9 mouse cellular contexts compared by ENCODE assay signal in the genomic region with DNA sequence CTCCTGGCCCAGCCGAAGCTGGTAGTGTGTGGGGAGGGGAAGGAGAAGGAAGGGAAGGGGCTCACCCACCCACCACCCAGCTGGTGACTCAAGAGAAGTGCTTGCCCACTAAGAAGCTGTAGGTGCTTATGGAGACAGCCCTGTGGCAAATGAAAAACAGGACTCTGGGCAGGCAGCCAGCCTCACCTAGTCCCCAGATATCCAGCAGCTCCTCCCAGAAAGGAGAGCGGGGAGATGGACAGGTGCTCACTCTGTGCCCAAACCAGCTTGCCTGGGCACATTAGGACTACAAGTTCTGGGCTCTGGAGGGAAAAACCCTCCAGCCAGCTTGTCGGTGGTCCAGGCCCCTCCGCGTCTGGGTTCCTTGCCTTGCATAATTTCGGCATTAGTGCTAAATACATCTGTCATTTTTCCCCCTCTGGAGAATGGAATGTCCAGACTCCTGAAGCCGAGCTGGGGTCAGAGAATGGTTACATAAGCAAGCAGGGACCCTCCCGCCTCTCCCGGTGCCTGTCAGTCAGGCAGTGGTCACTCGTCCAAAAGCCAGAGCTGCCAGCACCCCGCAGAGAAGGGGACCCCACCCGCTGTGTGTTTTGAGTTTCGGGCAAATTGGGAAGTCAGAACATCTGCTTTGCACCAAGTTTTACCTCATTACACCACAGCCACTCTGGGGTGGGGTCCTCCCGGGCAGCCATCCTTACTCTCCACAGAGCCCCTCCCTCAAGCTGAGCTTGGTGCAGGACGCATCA. TPM values are rescaled to one million over a fixed set of nuclear protein-coding genes. Genes with fewer than 3 reads are reported as not detected.
DNase-seq lines count a peak whose midpoint lies in the region; ATAC-seq lines count a peak whose summit lies in the region.
"Had no signal": no experiment of that assay in that cellular context is flagged by ENCODE, and none has a peak within 500 bp of the region (broad histone marks: within the 10 kb centered on the region; RNA-seq: fewer than 3 reads in every experiment).

No protein-coding gene starts in this region.

- DNase-seq in liver, embryonic 11.5 days (ENCODE audit: low spot score) = no peak
- DNase-seq in heart, postnatal 25 days (ENCODE audit: low spot score) = peak; percentile 60
- DNase-seq in lung, postnatal 14 days = peak; percentile 63
- no peak for DNase-seq in right cerebral cortex, adult 18-20 months
- no peak for DNase-seq in c-Kit-positive CD71-positive TER-119-positive erythroid progenitor cells, embryonic 14.5 days (ENCODE audit: low spot score)
- DNase-seq in left cerebral cortex, adult 11 months (ENCODE audit: low spot score) = no peak

- peaks cover 29% of the 10 kb centered on the region for H3K4me1 ChIP-seq in liver, embryonic 12.5 days
- peaks cover 7% of the 10 kb centered on the region for H3K4me1 ChIP-seq in liver, embryonic 11.5 days (replicated peaks; ENCODE audit: control insufficient read depth, insufficient read depth, low read length)

- H3K4me2 ChIP-seq in liver, embryonic 12.5 days = peak overlapping the region; percentile 10; the same call in 1 of the 2 replicates
- H3K4me2 ChIP-seq in liver, embryonic 11.5 days = no peak overlapping the region
- H3K4me2 ChIP-seq: neural tube, embryonic 13.5 days had no signal

- H3K4me3 ChIP-seq in liver, embryonic 12.5 days = no peak overlapping the region
- no peak overlapping the region for H3K4me3 ChIP-seq in liver, embryonic 11.5 days (ENCODE audit: low read depth, low read length)
- H3K4me3 ChIP-seq: neural tube, embryonic 13.5 days had no signal

- intact Hi-C loops in heart, postnatal 25 days (cut with DNase I) = no loop called here

- no peaks in the 10 kb centered on the region for H3K9me3 ChIP-seq in liver, embryonic 12.5 days (replicated peaks)
- no peaks in the 10 kb centered on the region for H3K9me3 ChIP-seq in liver, embryonic 11.5 days (ENCODE audit: control insufficient read depth, low read length)
- H3K9me3 ChIP-seq: neural tube, embryonic 13.5 days had no signal

- no peak for ATAC-seq in liver, embryonic 12.5 days
- no peak for ATAC-seq in liver, embryonic 11.5 days (replicated peaks; ENCODE audit: low FRiP score)
- ATAC-seq in common myeloid progenitor, adult 5-6 weeks (replicated peaks; ENCODE audit: low read depth, poor library complexity, severe bottlenecking) = 0 out of 2 replicates have a peak, but pooled peaks have one; percentile 16

- peaks cover 26% of the 10 kb centered on the region for H3K36me3 ChIP-seq in liver, embryonic 12.5 days
- H3K36me3 ChIP-seq in liver, embryonic 11.5 days (ENCODE audit: control insufficient read depth, insufficient read depth, low read length) = peaks cover 6% of the 10 kb centered on the region; the same call in 1 of the 2 replicates

- H3K9ac ChIP-seq in liver, embryonic 12.5 days = no peak overlapping the region
- no peak overlapping the region for H3K9ac ChIP-seq in liver, embryonic 11.5 days (ENCODE audit: low read depth, low read length)
- H3K9ac ChIP-seq: neural tube, embryonic 13.5 days had no signal

- H3K27ac ChIP-seq in liver, embryonic 12.5 days = no peak overlapping the region
- H3K27ac ChIP-seq in liver, embryonic 11.5 days (ENCODE audit: low read depth, low read length) = no peak overlapping the region
- H3K27ac ChIP-seq: neural tube, embryonic 13.5 days had no signal

- WGBS in liver, embryonic 12.5 days (ENCODE audit: insufficient replicate concordance) = 25% methylated on average over 15 of the region's 15 CpGs
- WGBS in liver, embryonic 11.5 days = 30% methylated on average over 15 of the region's 15 CpGs

- peaks cover 20% of the 10 kb centered on the region for H3K27me3 ChIP-seq in liver, embryonic 12.5 days (replicated peaks)
- H3K27me3 ChIP-seq in liver, embryonic 11.5 days (replicated peaks; ENCODE audit: control insufficient read depth, insufficient read depth, low read length) = 0 out of 2 replicates have a peak, but pooled peaks cover 2% of the 10 kb centered on the region
- H3K27me3 ChIP-seq: neural tube, embryonic 13.5 days had no signal

RNA-seq across cellular contexts. Expression of a gene that starts 12.2 kb away (rescaled TPM):
- polyA plus RNA-seq in liver, embryonic 12.5 days (2016; fragmentation: Nextera tagmentation; extraction: Ambion mirVana) = 0.37 and 0.59 TPM in 2 replicates
- polyA plus RNA-seq in liver, embryonic 11.5 days (2014; fragmentation: Nextera tagmentation; extraction: Ambion mirVana) = 0.32 and 0.51 TPM in 2 replicates
- 2.4 and 2.9 TPM in 2 replicates for total RNA-seq in common myeloid progenitor, adult 5-6 weeks (2017)
- total RNA-seq in heart, postnatal 25 days (2021) = 10 to 100 TPM; 32.6 to 45.8 TPM

RNA-seq across cellular contexts. Expression of a gene that starts 36.6 kb away (rescaled TPM):
- 51.5 and 54.6 TPM in 2 replicates for polyA plus RNA-seq in liver, embryonic 12.5 days (2016; fragmentation: Nextera tagmentation; extraction: Ambion mirVana)
- 70.9 and 72.7 TPM in 2 replicates for polyA plus RNA-seq in liver, embryonic 11.5 days (2014; fragmentation: Nextera tagmentation; extraction: Ambion mirVana)
- 51.3 and 77.8 TPM in 2 replicates for total RNA-seq in common myeloid progenitor, adult 5-6 weeks (2017)
- total RNA-seq in heart, postnatal 25 days (2021) = 100 to 1,000 TPM; 192 to 222 TPM

RNA-seq across cellular contexts. Expression of a gene that starts 41.2 kb away (rescaled TPM):
- 123 and 126 TPM in 2 replicates for polyA plus RNA-seq in liver, embryonic 12.5 days (2016; fragmentation: Nextera tagmentation; extraction: Ambion mirVana)
- 200 and 201 TPM in 2 replicates for polyA plus RNA-seq in liver, embryonic 11.5 days (2014; fragmentation: Nextera tagmentation; extraction: Ambion mirVana)
- total RNA-seq in common myeloid progenitor, adult 5-6 weeks (2017) = 67.1 and 94.5 TPM in 2 replicates
- 10 to 100 TPM; 29.0 to 29.6 TPM for total RNA-seq in heart, postnatal 25 days (2021)

RNA-seq across cellular contexts. Expression of a gene that starts 42.5 kb away (rescaled TPM):
- polyA plus RNA-seq in liver, embryonic 12.5 days (2016; fragmentation: Nextera tagmentation; extraction: Ambion mirVana) = 107 and 109 TPM in 2 replicates
- 147 and 149 TPM in 2 replicates for polyA plus RNA-seq in liver, embryonic 11.5 days (2014; fragmentation: Nextera tagmentation; extraction: Ambion mirVana)
- total RNA-seq in common myeloid progenitor, adult 5-6 weeks (2017) = 56.5 and 76.6 TPM in 2 replicates
- 100 to 1,000 TPM; 220 TPM for total RNA-seq in heart, postnatal 25 days (2021)

RNA-seq across cellular contexts. Expression of a gene that starts 55.5 kb away (rescaled TPM):
- polyA plus RNA-seq in liver, embryonic 12.5 days (2016; fragmentation: Nextera tagmentation; extraction: Ambion mirVana) = 5.1 and 5.9 TPM in 2 replicates
- polyA plus RNA-seq in liver, embryonic 11.5 days (2014; fragmentation: Nextera tagmentation; extraction: Ambion mirVana) = 6.0 and 6.7 TPM in 2 replicates
- total RNA-seq in common myeloid progenitor, adult 5-6 weeks (2017) = 23.9 and 39.0 TPM in 2 replicates
- 1 to 10 TPM; 1.8 to 2.7 TPM for total RNA-seq in heart, postnatal 25 days (2021)

Comparison
In these comparisons a context has a peak if more than half of its experiments do, and no peak if none do; other contexts are left out.
1. DNase-seq: peak in heart, postnatal 25 days (single experiment) and lung, postnatal 14 days (single experiment); none in liver, embryonic 11.5 days (single experiment), right cerebral cortex, adult 18-20 months (single experiment), c-Kit-positive CD71-positive TER-119-positive erythroid progenitor cells, embryonic 14.5 days (single experiment) and left cerebral cortex, adult 11 months (single experiment).